Mouse (Mus musculus): ENCODE data around the gene Pakap. TPM values are rescaled to one million over a fixed set of nuclear protein-coding genes. Genes with fewer than 3 reads are reported as not detected.

Gene Pakap
- polyA plus RNA-seq, 1 experiment from 2014 or later = 1.7 TPM

GRCm38 (mm10) chr4:57543692-57544256 is 24.2 kb upstream of the Pakap start:
- Histone ChIP-seq H3K4me3 (ENCODE audit: low read depth, low read length) (no peak overlapping the region), H3K27me3 (ENCODE audit: control insufficient read depth, insufficient read depth, low read depth, low read length) (no peaks in the 10 kb centered on the region), H3K9me3 (replicated peaks; ENCODE audit: control insufficient read depth, low read length) (no peaks in the 10 kb centered on the region), H3K27ac (ENCODE audit: low read length) (no peak overlapping the region), H3K4me1 (ENCODE audit: control insufficient read depth, low read depth, low read length) (no peaks in the 10 kb centered on the region), H3K9ac (ENCODE audit: low read depth, low read length) (no peak overlapping the region), H3K36me3 (ENCODE audit: control insufficient read depth, insufficient read depth) (no peaks in the 10 kb centered on the region), H3K4me2 (ENCODE audit: low read depth, low read length) (no peak overlapping the region)
- ATAC-seq (ENCODE audit: low read depth) = no peak
- 11% methylated on average over 6 of the region's 6 CpGs for WGBS (ENCODE audit: insufficient replicate concordance)

GRCm38 (mm10) chr4:57547785-57548184 is 20.2 kb upstream of the Pakap start:
- no peak for ATAC-seq (ENCODE audit: low read depth)
- H3K9ac ChIP-seq (ENCODE audit: low read depth, low read length) = no peak overlapping the region
- H3K4me1 ChIP-seq (ENCODE audit: control insufficient read depth, low read depth, low read length) = no peaks in the 10 kb centered on the region
- H3K4me3 ChIP-seq (ENCODE audit: low read depth, low read length) = no peak overlapping the region
- H3K36me3 ChIP-seq (ENCODE audit: control insufficient read depth, insufficient read depth) = no peaks in the 10 kb centered on the region
- no peaks in the 10 kb centered on the region for H3K27me3 ChIP-seq (ENCODE audit: control insufficient read depth, insufficient read depth, low read depth, low read length)
- H3K27ac ChIP-seq (ENCODE audit: low read length) = no peak overlapping the region
- H3K9me3 ChIP-seq (replicated peaks; ENCODE audit: control insufficient read depth, low read length) = no peaks in the 10 kb centered on the region
- no peak overlapping the region for H3K4me2 ChIP-seq (ENCODE audit: low read depth, low read length)
- WGBS (ENCODE audit: insufficient replicate concordance) = 65% methylated on average over 7 of the region's 7 CpGs

GRCm38 (mm10) chr4:57550216-57550615 is 17.8 kb upstream of the Pakap start:
- H3K36me3 ChIP-seq (ENCODE audit: control insufficient read depth, insufficient read depth) = no peaks in the 10 kb centered on the region
- no peak overlapping the region for H3K27ac ChIP-seq (ENCODE audit: low read length)
- H3K4me3 ChIP-seq (ENCODE audit: low read depth, low read length) = no peak overlapping the region
- no peaks in the 10 kb centered on the region for H3K27me3 ChIP-seq (ENCODE audit: control insufficient read depth, insufficient read depth, low read depth, low read length)
- ATAC-seq (ENCODE audit: low read depth) = no peak
- WGBS (ENCODE audit: insufficient replicate concordance) = 26% methylated on average over 1 of the region's 1 CpGs
- no peaks in the 10 kb centered on the region for H3K4me1 ChIP-seq (ENCODE audit: control insufficient read depth, low read depth, low read length)
- no peaks in the 10 kb centered on the region for H3K9me3 ChIP-seq (replicated peaks; ENCODE audit: control insufficient read depth, low read length)
- H3K4me2 ChIP-seq (ENCODE audit: low read depth, low read length) = no peak overlapping the region
- no peak overlapping the region for H3K9ac ChIP-seq (ENCODE audit: low read depth, low read length)

GRCm38 (mm10) chr4:57557102-57557501 is 10.9 kb upstream of the Pakap start:
- no peaks in the 10 kb centered on the region for H3K9me3 ChIP-seq (replicated peaks; ENCODE audit: control insufficient read depth, low read length)
- H3K4me3 ChIP-seq (ENCODE audit: low read depth, low read length) = no peak overlapping the region
- no peak overlapping the region for H3K27ac ChIP-seq (ENCODE audit: low read length)
- ATAC-seq (ENCODE audit: low read depth) = no peak
- no peaks in the 10 kb centered on the region for H3K4me1 ChIP-seq (ENCODE audit: control insufficient read depth, low read depth, low read length)
- no peaks in the 10 kb centered on the region for H3K27me3 ChIP-seq (ENCODE audit: control insufficient read depth, insufficient read depth, low read depth, low read length)
- 46% methylated on average over 2 of the region's 2 CpGs for WGBS (ENCODE audit: insufficient replicate concordance)
- H3K9ac ChIP-seq (ENCODE audit: low read depth, low read length) = no peak overlapping the region
- no peaks in the 10 kb centered on the region for H3K36me3 ChIP-seq (ENCODE audit: control insufficient read depth, insufficient read depth)
- H3K4me2 ChIP-seq (ENCODE audit: low read depth, low read length) = no peak overlapping the region

- Histone ChIP-seq H3K27ac (ENCODE audit: low read length) (no peak overlapping the region), H3K9ac (ENCODE audit: low read depth, low read length) (no peak overlapping the region), H3K4me3 (ENCODE audit: low read depth, low read length) (no peak overlapping the region), H3K27me3 (ENCODE audit: control insufficient read depth, insufficient read depth, low read depth, low read length) (no peaks in the 10 kb centered on the region), H3K4me1 (ENCODE audit: control insufficient read depth, low read depth, low read length) (no peaks in the 10 kb centered on the region), H3K9me3 (replicated peaks; ENCODE audit: control insufficient read depth, low read length) (no peaks in the 10 kb centered on the region), H3K4me2 (ENCODE audit: low read depth, low read length) (no peak overlapping the region), H3K36me3 (ENCODE audit: control insufficient read depth, insufficient read depth) (no peaks in the 10 kb centered on the region)
- ATAC-seq (ENCODE audit: low read depth) = no peak
- WGBS (ENCODE audit: insufficient replicate concordance) = 53% methylated on average over 1 of the region's 1 CpGs
These were observed 8.5 kb upstream of the Pakap start for GRCm38 (mm10) chr4:57559438-57559837.

- H3K4me3 ChIP-seq (ENCODE audit: low read depth, low read length) = no peak overlapping the region
- no peak overlapping the region for H3K9ac ChIP-seq (ENCODE audit: low read depth, low read length)
- H3K27ac ChIP-seq (ENCODE audit: low read length) = no peak overlapping the region
- H3K27me3 ChIP-seq (ENCODE audit: control insufficient read depth, insufficient read depth, low read depth, low read length) = no peaks in the 10 kb centered on the region
- H3K9me3 ChIP-seq (replicated peaks; ENCODE audit: control insufficient read depth, low read length) = no peaks in the 10 kb centered on the region
- no peaks in the 10 kb centered on the region for H3K36me3 ChIP-seq (ENCODE audit: control insufficient read depth, insufficient read depth)
- H3K4me1 ChIP-seq (ENCODE audit: control insufficient read depth, low read depth, low read length) = no peaks in the 10 kb centered on the region
- 42% methylated on average over 3 of the region's 3 CpGs for WGBS (ENCODE audit: insufficient replicate concordance)
- ATAC-seq (ENCODE audit: low read depth) = no peak
- H3K4me2 ChIP-seq (ENCODE audit: low read depth, low read length) = no peak overlapping the region
These were observed 8.0 kb upstream of the Pakap start for GRCm38 (mm10) chr4:57560010-57560409.

- Histone ChIP-seq H3K27ac (ENCODE audit: low read length) (no peak overlapping the region), H3K27me3 (ENCODE audit: control insufficient read depth, insufficient read depth, low read depth, low read length) (no peaks in the 10 kb centered on the region), H3K36me3 (ENCODE audit: control insufficient read depth, insufficient read depth) (no peaks in the 10 kb centered on the region), H3K9me3 (replicated peaks; ENCODE audit: control insufficient read depth, low read length) (no peaks in the 10 kb centered on the region), H3K4me3 (ENCODE audit: low read depth, low read length) (no peak overlapping the region), H3K4me2 (ENCODE audit: low read depth, low read length) (no peak overlapping the region), H3K4me1 (ENCODE audit: control insufficient read depth, low read depth, low read length) (no peaks in the 10 kb centered on the region), H3K9ac (ENCODE audit: low read depth, low read length) (no peak overlapping the region)
- no peak for ATAC-seq (ENCODE audit: low read depth)
- 58% methylated on average over 6 of the region's 6 CpGs for WGBS (ENCODE audit: insufficient replicate concordance)
These were observed 6.9 kb upstream of the Pakap start for GRCm38 (mm10) chr4:57561055-57561454.

- Histone ChIP-seq H3K9me3 (replicated peaks; ENCODE audit: control insufficient read depth, low read length) (no peaks in the 10 kb centered on the region), H3K27ac (ENCODE audit: low read length) (no peak overlapping the region), H3K9ac (ENCODE audit: low read depth, low read length) (no peak overlapping the region), H3K4me2 (ENCODE audit: low read depth, low read length) (no peak overlapping the region), H3K36me3 (ENCODE audit: control insufficient read depth, insufficient read depth) (no peaks in the 10 kb centered on the region), H3K4me3 (ENCODE audit: low read depth, low read length) (no peak overlapping the region), H3K27me3 (ENCODE audit: control insufficient read depth, insufficient read depth, low read depth, low read length) (peaks cover 20% of the 10 kb centered on the region), H3K4me1 (ENCODE audit: control insufficient read depth, low read depth, low read length) (no peaks in the 10 kb centered on the region)
- ATAC-seq (ENCODE audit: low read depth) = no peak
- WGBS (ENCODE audit: insufficient replicate concordance) = 45% methylated on average over 1 of the region's 1 CpGs
These were observed 2.7 kb upstream of the Pakap start for GRCm38 (mm10) chr4:57565283-57565682.

GRCm38 (mm10) chr4:57565811-57566210 is 2.2 kb upstream of the Pakap start:
- 35% methylated on average over 2 of the region's 2 CpGs for WGBS (ENCODE audit: insufficient replicate concordance)
- Histone ChIP-seq H3K4me3 (ENCODE audit: low read depth, low read length) (no peak overlapping the region), H3K27me3 (ENCODE audit: control insufficient read depth, insufficient read depth, low read depth, low read length) (peaks cover 20% of the 10 kb centered on the region), H3K4me1 (ENCODE audit: control insufficient read depth, low read depth, low read length) (no peaks in the 10 kb centered on the region), H3K4me2 (ENCODE audit: low read depth, low read length) (no peak overlapping the region), H3K36me3 (ENCODE audit: control insufficient read depth, insufficient read depth) (no peaks in the 10 kb centered on the region), H3K9ac (ENCODE audit: low read depth, low read length) (no peak overlapping the region), H3K9me3 (replicated peaks; ENCODE audit: control insufficient read depth, low read length) (no peaks in the 10 kb centered on the region), H3K27ac (ENCODE audit: low read length) (no peak overlapping the region)
- no peak for ATAC-seq (ENCODE audit: low read depth)

Data from liver, embryonic 16.5 days (tissue).